Mouse (Mus musculus): ENCODE measurements around the gene Gm10318. TPM values are rescaled to one million over a fixed set of nuclear protein-coding genes. Genes with fewer than 3 reads are reported as not detected.

Gm10318 gene
- polyA plus RNA-seq, 1 experiment from 2014 or later: not detected

GRCm38 (mm10) chr10:77878985-77879384, 26.3 kb downstream of the Gm10318 start:
- no peak for DNase-seq (ENCODE audit: low spot score)
- Histone ChIP-seq H3K27ac (ENCODE audit: low read depth, low read length) (no peak overlapping the region), H3K36me3 (ENCODE audit: control insufficient read depth, insufficient read depth, low read length) (no peaks in the 10 kb centered on the region), H3K4me2 (replicated peaks; ENCODE audit: low read depth, low read length) (no peak overlapping the region), H3K9ac (ENCODE audit: low read depth, low read length) (no peak overlapping the region), H3K4me1 (replicated peaks; ENCODE audit: control insufficient read depth, insufficient read depth, low read length) (no peaks in the 10 kb centered on the region), H3K9me3 (ENCODE audit: control insufficient read depth, low read length) (no peaks in the 10 kb centered on the region), H3K27me3 (ENCODE audit: control insufficient read depth, insufficient read depth, low read length) (no peaks in the 10 kb centered on the region), H3K4me3 (ENCODE audit: low read depth, low read length) (no peak overlapping the region)
- WGBS: 58% methylated on average over 6 of the region's 6 CpGs
- ATAC-seq (ENCODE audit: low FRiP score): no peak

GRCm38 (mm10) chr10:77880305-77880704, 27.6 kb downstream of the Gm10318 start:
- WGBS: 78% methylated on average over 3 of the region's 3 CpGs
- Histone ChIP-seq H3K27me3 (ENCODE audit: control insufficient read depth, insufficient read depth, low read length) (no peaks in the 10 kb centered on the region), H3K4me2 (replicated peaks; ENCODE audit: low read depth, low read length) (no peak overlapping the region), H3K9me3 (ENCODE audit: control insufficient read depth, low read length) (no peaks in the 10 kb centered on the region), H3K9ac (ENCODE audit: low read depth, low read length) (no peak overlapping the region), H3K4me1 (replicated peaks; ENCODE audit: control insufficient read depth, insufficient read depth, low read length) (no peaks in the 10 kb centered on the region), H3K36me3 (ENCODE audit: control insufficient read depth, insufficient read depth, low read length) (no peaks in the 10 kb centered on the region), H3K4me3 (ENCODE audit: low read depth, low read length) (no peak overlapping the region), H3K27ac (ENCODE audit: low read depth, low read length) (no peak overlapping the region)
- no peak for DNase-seq (ENCODE audit: low spot score)
- ATAC-seq (ENCODE audit: low FRiP score): no peak

GRCm38 (mm10) chr10:77882553-77882952, 29.9 kb downstream of the Gm10318 start:
- no peaks in the 10 kb centered on the region for H3K9me3 ChIP-seq (ENCODE audit: control insufficient read depth, low read length)
- H3K27me3 ChIP-seq (ENCODE audit: control insufficient read depth, insufficient read depth, low read length): no peaks in the 10 kb centered on the region
- ATAC-seq (ENCODE audit: low FRiP score) (no peak), DNase-seq (ENCODE audit: low spot score) (no peak)
- H3K27ac ChIP-seq (ENCODE audit: low read depth, low read length): no peak overlapping the region
- H3K4me2 ChIP-seq (replicated peaks; ENCODE audit: low read depth, low read length): no peak overlapping the region
- no peaks in the 10 kb centered on the region for H3K36me3 ChIP-seq (ENCODE audit: control insufficient read depth, insufficient read depth, low read length)
- no peak overlapping the region for H3K9ac ChIP-seq (ENCODE audit: low read depth, low read length)
- H3K4me3 ChIP-seq (ENCODE audit: low read depth, low read length): no peak overlapping the region
- no peaks in the 10 kb centered on the region for H3K4me1 ChIP-seq (replicated peaks; ENCODE audit: control insufficient read depth, insufficient read depth, low read length)
- WGBS: 85% methylated on average over 5 of the region's 5 CpGs

GRCm38 (mm10) chr10:77886007-77886747, 33.5 kb downstream of the Gm10318 start:
- Histone ChIP-seq H3K9ac (ENCODE audit: low read depth, low read length) (no peak overlapping the region), H3K4me1 (replicated peaks; ENCODE audit: control insufficient read depth, insufficient read depth, low read length) (no peaks in the 10 kb centered on the region), H3K9me3 (ENCODE audit: control insufficient read depth, low read length) (no peaks in the 10 kb centered on the region), H3K36me3 (ENCODE audit: control insufficient read depth, insufficient read depth, low read length) (no peaks in the 10 kb centered on the region), H3K4me3 (ENCODE audit: low read depth, low read length) (no peak overlapping the region), H3K4me2 (replicated peaks; ENCODE audit: low read depth, low read length) (no peak overlapping the region), H3K27ac (ENCODE audit: low read depth, low read length) (no peak overlapping the region), H3K27me3 (ENCODE audit: control insufficient read depth, insufficient read depth, low read length) (no peaks in the 10 kb centered on the region)
- ATAC-seq (ENCODE audit: low FRiP score) (no peak), DNase-seq (ENCODE audit: low spot score) (peak; percentile 21)
- 56% methylated on average over 12 of the region's 12 CpGs for WGBS

GRCm38 (mm10) chr10:77890987-77891565, 38.4 kb downstream of the Gm10318 start:
- DNase-seq (ENCODE audit: low spot score) (no peak), ATAC-seq (ENCODE audit: low FRiP score) (no peak)
- Histone ChIP-seq H3K27me3 (ENCODE audit: control insufficient read depth, insufficient read depth, low read length) (no peaks in the 10 kb centered on the region), H3K4me3 (ENCODE audit: low read depth, low read length) (no peak overlapping the region), H3K4me2 (replicated peaks; ENCODE audit: low read depth, low read length) (no peak overlapping the region), H3K4me1 (replicated peaks; ENCODE audit: control insufficient read depth, insufficient read depth, low read length) (no peaks in the 10 kb centered on the region), H3K36me3 (ENCODE audit: control insufficient read depth, insufficient read depth, low read length) (no peaks in the 10 kb centered on the region), H3K27ac (ENCODE audit: low read depth, low read length) (no peak overlapping the region), H3K9ac (ENCODE audit: low read depth, low read length) (no peak overlapping the region), H3K9me3 (ENCODE audit: control insufficient read depth, low read length) (no peaks in the 10 kb centered on the region)
- 87% methylated on average over 8 of the region's 8 CpGs for WGBS

GRCm38 (mm10) chr10:77895562-77895961, 42.9 kb downstream of the Gm10318 start:
- Histone ChIP-seq H3K27me3 (ENCODE audit: control insufficient read depth, insufficient read depth, low read length) (no peaks in the 10 kb centered on the region; the same call in 1 of the 2 replicates), H3K4me3 (ENCODE audit: low read depth, low read length) (no peak overlapping the region), H3K9me3 (ENCODE audit: control insufficient read depth, low read length) (no peaks in the 10 kb centered on the region), H3K9ac (ENCODE audit: low read depth, low read length) (no peak overlapping the region), H3K36me3 (ENCODE audit: control insufficient read depth, insufficient read depth, low read length) (no peaks in the 10 kb centered on the region), H3K4me2 (replicated peaks; ENCODE audit: low read depth, low read length) (no peak overlapping the region), H3K27ac (ENCODE audit: low read depth, low read length) (no peak overlapping the region), H3K4me1 (replicated peaks; ENCODE audit: control insufficient read depth, insufficient read depth, low read length) (no peaks in the 10 kb centered on the region)
- DNase-seq (ENCODE audit: low spot score): peak; percentile 14
- 63% methylated on average over 5 of the region's 5 CpGs for WGBS
- ATAC-seq (ENCODE audit: low FRiP score): no peak

- Histone ChIP-seq H3K27me3 (ENCODE audit: control insufficient read depth, insufficient read depth, low read length) (no peaks in the 10 kb centered on the region; the same call in 1 of the 2 replicates), H3K27ac (ENCODE audit: low read depth, low read length) (no peak overlapping the region), H3K4me2 (replicated peaks; ENCODE audit: low read depth, low read length) (no peak overlapping the region), H3K4me1 (replicated peaks; ENCODE audit: control insufficient read depth, insufficient read depth, low read length) (0 out of 2 replicates have a peak, but pooled peaks cover 2% of the 10 kb centered on the region), H3K36me3 (ENCODE audit: control insufficient read depth, insufficient read depth, low read length) (no peaks in the 10 kb centered on the region), H3K9ac (ENCODE audit: low read depth, low read length) (no peak overlapping the region), H3K9me3 (ENCODE audit: control insufficient read depth, low read length) (no peaks in the 10 kb centered on the region), H3K4me3 (ENCODE audit: low read depth, low read length) (no peak overlapping the region)
- 85% methylated on average over 7 of the region's 7 CpGs for WGBS
- ATAC-seq (ENCODE audit: low FRiP score) (no peak), DNase-seq (ENCODE audit: low spot score) (no peak)
These were observed 47.5 kb downstream of the Gm10318 start for GRCm38 (mm10) chr10:77900126-77900525.

GRCm38 (mm10) chr10:77900903-77901818, 48.5 kb downstream of the Gm10318 start:
- no peaks in the 10 kb centered on the region for H3K9me3 ChIP-seq (ENCODE audit: control insufficient read depth, low read length)
- H3K36me3 ChIP-seq (ENCODE audit: control insufficient read depth, insufficient read depth, low read length): no peaks in the 10 kb centered on the region
- H3K9ac ChIP-seq (ENCODE audit: low read depth, low read length): no peak overlapping the region
- peak overlapping the region; percentile 54; the same call in 1 of the 2 replicates for H3K4me3 ChIP-seq (ENCODE audit: low read depth, low read length)
- ATAC-seq (ENCODE audit: low FRiP score) (no peak), DNase-seq (ENCODE audit: low spot score) (no peak)
- WGBS: 86% methylated on average over 27 of the region's 27 CpGs
- no peak overlapping the region for H3K4me2 ChIP-seq (replicated peaks; ENCODE audit: low read depth, low read length)
- H3K27me3 ChIP-seq (ENCODE audit: control insufficient read depth, insufficient read depth, low read length): no peaks in the 10 kb centered on the region; the same call in 1 of the 2 replicates
- 0 out of 2 replicates have a peak, but pooled peaks cover 2% of the 10 kb centered on the region for H3K4me1 ChIP-seq (replicated peaks; ENCODE audit: control insufficient read depth, insufficient read depth, low read length)
- H3K27ac ChIP-seq (ENCODE audit: low read depth, low read length): no peak overlapping the region
